Mouse (Mus musculus): Measurements from ENCODE around the gene Nsdhl.
A peak's percentile ranks its signal among the peaks of the same experiment; 100 is the strongest.

Gene Nsdhl

DNA sequence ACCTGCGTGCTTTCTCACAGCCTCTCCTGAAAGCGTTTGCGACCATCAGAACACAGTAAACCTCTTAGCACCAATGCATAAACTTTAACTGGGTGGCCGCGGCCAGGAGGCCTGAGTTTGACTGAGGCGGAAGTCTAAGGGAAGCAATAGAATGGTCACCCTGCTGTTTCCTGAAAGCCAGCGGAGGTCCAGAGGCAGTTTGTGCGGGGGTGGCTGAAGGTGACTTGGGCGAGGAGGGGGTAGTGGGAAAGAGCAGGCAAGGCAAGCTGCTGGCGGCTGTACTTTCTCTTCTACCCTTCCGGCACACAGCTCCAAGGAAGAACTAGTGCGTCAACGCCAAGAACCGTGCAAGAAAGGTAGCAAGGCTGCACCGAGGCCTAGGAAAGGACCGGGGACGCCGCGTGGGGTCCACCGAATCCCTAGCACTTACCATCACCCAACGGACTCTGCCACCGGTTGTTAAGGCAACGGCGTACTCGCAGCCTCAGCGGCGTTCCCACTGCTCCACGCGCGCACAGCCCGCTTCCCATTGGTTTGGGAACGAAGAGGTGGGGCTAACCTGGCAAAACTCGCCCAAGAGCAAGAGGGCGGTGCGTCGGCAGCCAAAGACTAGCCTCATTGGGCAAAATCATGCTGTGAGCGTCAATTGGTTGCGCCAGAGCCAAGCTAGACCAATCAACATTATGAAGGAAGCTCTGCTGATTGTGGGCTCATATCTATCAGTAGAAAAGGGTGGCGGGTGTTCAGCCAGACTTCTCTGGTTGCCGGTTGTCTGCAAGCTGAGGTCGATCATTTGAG, at the start of gene Nsdhl, which contains the start of gene Cetn2:
Gene Nsdhl, plus strand, starts transcription at position 674 of the 798 bp plus-strand sequence.
Gene Cetn2, minus strand, starts transcription at position 528 of the 798 bp plus-strand sequence.
- DNase-seq: peak; percentile 91 to 92

DNA sequence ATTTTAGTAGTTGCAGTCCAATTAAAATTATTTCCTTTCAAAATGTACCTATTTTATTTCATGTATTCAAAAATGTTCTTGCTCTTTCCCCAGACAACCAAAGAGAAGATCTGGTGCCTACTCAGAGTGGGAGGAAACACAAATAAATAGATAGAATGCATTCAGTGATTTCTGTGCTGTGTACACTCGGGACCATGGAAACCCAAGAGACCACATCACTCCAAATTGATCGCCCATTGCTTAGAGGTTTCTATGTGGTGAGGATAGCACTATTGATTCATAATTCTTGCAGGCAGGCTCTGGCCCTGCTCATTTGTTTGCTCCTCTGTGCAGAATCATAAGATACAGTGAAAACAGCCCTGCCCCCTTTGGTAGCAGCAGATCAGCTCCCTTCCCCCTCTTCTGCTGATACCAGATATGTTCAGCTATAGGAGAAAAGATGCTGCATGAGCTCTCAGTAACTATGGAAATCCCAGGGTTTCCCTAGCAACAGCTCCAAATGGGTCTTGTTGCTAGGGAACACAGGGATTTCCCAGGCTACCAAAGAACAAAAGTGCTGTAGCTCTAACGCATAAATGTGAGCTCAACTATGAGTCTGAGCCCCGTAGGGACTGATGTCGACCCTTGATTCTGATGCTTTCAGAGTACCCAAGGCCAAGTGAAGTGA, 22.8 kb upstream of the Nsdhl start:
- no peak for DNase-seq

DNA sequence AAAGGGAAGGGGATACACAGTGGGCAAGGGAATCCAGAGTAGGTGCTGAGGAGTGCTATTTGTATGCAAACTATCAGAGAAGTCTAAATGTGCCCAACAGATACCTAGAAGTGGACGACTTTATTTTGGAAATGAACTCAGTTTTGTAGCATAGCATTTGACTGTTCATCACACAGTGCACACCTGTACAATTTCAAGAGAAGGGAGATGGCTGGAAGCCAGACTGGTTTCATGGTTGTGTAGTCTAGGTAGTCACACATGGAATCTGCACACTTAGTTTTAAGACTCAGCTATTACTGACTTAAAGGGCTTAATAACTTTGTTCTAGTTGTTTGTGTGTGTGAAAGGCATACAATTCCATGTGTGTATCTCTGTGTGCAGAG, 22.3 kb upstream of the Nsdhl start:
- no peak for DNase-seq

DNA sequence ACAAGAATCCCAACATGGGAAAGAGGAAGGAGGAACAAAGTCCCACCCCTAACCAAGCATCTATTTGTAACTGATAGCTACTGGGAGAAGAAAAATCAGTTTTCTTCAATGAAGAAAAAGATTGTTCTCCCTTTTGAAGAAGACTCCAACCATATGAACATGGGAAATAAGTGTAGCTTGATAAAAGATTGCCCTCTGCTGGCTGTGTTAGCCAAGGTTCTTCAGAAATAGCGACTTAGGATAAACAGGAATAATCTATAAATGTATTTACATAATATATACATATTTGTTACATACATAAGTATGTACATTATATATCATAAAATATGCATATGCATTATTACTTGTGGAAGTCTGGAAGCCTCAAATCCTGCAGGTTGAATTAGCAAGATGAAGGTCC, 15.8 kb upstream of the Nsdhl start:
- DNase-seq: no peak

DNA sequence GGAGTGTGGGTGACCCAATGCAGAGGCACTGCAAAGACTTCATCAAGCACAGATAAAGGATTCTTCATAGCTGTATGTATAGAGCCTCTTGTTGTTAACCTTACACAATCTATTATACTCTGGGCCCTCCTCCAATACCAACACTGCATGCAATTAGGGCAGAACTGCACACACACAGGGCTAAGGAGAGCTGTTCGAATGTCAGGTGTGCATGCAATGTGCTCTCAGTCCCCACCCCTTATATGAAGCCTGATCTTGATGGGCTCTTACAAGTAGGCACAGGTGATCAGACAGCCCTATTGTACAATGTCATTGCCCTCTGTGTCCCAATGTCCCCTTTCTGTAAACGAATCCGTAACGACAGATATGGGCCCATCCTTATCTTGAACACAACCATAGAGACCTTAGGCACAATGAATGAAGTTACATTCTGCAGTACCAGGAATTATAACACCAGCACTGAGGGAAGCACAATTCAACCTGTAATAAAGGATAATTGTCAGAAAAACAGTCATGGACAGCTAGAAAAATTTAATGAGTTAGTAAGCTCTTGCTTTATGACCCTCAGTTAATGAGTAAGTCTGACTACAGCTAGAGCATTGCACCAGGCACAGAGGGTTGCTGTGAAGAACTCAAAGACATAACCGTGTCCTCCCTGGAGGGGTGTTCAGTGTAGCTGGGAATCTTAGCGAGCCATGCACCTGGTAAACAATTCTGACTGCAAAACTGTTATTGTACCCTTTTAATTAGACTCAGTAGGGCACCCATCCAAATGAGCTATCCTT, 10.5 kb upstream of the Nsdhl start:
- DNase-seq: no peak

DNA sequence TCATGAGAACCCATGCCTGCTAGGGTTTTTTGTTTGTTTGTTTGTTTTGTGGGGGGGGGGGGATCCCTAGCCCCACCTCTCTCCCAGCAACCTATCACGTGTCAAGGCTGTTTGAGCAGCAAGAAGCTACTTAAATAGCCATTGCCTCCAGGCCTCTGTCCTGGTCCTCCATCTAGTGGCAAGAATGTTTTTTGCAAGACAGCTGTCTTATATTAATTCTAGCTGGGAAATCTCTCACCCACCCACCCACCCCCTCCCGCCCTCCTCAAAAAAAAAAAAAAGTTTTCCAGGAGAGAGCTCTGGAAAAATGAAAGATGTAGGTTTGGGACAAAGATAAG, 10.0 kb upstream of the Nsdhl start:
- DNase-seq: peak in 1 of 2 experiments; percentile 10

DNA sequence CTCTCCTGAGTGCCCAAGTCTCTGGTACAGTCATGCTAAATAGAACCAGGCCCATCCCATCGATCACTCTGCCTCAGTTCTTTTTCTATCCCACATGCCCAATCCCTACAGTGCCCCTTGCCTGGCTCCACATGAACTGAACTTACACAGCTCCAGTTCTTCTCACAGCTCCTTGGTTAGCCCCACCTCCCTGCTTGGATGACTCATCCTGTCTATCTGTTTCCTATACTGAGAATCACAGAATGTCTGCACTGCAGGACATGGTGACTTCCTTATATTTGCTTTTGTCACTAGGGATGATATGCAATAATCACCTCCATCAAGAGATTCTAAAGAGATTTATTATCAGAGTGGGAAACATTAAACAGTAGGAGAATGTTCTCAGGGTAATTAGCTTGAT, 6.7 kb upstream of the Nsdhl start:
- DNase-seq: no peak

DNA sequence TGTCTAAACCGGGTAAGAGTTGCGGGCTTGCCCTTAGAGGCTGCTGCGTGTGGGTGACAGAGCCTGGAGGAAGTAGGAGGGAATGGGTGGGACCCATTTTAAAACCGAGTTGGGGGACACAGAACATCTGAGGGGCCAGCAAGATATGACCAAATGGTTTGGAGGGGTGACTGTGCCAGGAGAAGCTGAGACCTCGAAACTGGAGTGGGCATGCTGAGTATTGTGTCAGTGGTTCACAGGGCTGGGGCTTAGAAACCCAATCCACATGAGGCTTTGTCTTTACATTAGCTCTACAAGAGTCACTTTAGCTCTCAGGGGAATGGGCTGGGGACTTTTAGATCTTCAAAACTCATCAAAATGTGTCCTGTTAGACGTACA, 314 bp downstream of the Nsdhl start:
- DNase-seq: no peak

DNA sequence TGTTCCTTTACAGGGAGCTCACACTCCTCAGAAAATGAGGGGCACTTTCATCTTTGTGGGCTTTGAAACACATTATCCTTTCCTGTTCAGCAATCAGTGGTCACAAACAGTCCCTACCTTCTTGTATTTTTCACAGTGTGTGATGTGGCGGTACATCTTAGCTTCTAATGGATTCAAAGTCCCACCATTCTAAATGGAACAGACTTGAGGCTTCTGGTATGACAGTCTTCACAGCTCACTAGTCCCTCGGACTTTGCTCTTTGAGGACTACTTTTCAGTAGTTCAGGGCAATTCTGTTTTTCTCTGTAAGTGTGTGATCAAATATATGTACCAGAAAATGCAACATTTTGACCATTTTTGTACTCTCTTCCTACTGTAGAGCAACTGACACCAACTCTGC, 3.0 kb downstream of the Nsdhl start:
- DNase-seq: no peak

DNA sequence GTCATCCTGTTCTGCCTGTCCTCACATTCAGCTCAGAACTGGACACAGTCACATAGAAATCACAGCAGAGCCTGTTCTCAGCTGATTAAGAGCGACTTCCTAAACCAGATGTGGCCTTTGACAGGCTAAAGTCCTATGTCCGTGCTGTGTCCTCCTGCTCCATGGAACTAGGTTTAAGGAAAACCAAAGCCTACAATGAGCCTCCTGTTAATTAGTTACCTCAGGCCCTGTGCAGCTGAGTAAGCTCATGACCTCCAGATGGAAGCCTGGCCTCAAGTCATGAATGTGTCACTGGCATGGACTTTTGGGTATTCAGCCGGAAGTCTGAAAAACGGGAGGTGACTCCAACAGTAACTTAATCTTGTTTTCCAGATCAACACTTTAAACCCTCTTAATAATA, 35.1 kb downstream of the Nsdhl start:
- DNase-seq: no peak

DNA sequence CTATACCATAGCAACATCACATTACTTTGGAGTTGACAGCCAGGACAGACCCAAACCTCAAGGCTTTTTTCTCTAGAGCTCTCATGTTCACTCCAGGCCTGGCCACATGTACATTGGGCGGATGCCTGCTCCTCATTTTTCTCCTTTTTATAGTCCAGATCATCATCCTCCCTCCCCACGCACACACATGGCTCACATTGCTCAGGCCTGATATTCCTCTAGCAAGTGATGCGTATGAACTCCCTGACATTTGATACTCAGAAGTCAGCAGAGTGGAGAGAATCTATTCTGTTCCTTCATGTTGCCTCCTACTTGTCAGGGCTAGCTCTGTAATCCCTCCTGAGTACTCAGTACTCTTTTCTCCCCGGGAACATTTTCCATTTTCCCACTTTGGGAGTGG, 38.1 kb downstream of the Nsdhl start:
- no peak for DNase-seq

DNA sequence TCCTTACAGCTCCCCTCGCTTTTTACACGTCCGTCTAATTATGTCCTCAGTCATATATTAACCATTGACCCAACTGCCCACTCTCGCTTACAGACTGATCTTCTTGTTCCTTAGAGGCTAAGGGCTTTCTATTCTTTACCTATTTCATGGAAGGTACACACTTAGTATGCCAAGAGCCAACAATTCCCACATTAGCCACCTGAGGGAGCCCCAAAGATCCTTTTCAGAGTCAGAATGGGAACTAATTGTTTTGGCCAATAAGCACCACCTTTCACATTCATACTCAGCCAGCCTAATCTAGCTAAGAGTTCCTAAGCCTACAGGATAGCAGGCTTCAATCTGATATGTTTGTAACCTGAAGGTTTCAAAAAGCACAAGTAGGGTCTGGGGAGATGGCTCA, 42.1 kb downstream of the Nsdhl start:
- peak; percentile 4 to 18 for DNase-seq

DNA sequence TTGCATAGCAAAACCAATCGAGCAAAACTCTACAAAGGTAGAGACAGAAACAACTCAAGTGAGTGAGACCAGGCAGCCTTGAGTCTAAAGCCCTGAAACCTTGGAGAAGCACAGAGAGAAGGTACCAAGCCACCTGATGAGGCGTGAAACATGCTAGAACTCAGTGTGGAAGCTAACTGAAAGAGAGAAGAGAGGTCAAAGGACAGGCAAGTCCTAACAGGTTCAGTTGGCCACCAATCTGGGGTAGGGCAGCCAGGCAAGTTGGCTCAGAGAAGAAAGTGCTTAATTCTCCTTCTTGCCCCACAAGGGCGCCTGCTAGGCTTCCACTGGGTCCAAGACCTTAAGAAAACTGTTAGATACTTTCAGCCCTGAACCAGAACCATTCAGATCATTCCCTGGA, 43.2 kb downstream of the Nsdhl start:
- no peak for DNase-seq

DNA sequence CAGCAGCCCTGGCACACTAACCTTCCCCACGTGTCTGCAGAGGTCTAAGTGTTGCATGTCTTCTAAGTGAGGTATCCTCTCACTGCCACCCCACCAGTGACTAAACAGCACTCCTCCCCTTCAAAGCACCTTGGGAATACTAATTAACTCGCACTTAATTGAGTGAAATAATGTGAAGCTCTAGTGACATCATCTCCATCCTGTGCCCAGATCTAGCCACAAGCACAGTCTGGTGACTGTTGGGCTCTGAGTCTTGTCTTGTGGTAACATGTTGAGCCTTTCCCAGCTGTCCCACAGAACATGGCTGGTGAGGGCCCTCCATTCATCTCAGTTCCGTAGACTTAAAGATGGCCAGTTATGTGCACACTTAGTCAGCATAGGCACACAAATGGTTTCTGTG, 44.4 kb downstream of the Nsdhl start:
- DNase-seq: no peak

DNA sequence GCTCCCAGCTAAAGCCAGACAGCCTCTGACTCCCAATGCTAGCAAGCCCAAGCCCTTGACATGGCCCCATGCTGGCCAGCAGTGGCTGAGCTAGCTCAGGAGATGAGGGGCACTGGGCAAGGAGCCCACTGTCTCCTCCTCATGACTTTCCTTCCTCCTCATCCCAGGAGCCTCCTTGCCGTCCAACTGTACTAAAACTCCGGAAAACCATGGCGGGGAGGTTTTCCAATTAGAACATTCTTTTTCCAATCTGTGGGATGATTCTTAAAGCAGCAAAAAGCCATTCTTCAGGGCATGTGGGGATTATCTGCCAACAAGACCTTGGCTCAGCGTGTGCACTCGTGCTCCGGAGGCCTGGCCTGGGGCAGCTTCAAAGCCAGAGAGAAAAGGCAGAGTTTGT, 64.5 kb downstream of the Nsdhl start:
- no peak for DNase-seq

DNA sequence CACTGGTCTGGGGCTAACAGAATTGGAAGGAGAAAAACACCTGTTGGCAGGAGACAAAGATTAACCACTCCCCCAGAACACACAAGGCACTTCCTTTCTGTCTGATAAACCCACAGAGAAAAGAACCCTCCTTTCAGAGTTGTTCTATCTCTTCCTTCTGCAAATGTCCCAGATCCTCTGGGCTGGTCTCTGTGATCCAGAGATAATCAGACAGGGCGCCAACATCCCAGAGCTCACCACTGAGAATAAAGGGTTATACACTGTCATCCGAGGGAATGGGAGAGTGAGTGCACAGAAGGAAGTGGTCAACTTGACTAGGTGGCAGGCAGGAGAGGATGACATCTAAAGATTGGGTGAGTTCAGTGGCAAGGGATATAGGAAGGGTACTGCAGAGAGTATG, 67.2 kb downstream of the Nsdhl start:
- DNase-seq: no peak

DNA sequence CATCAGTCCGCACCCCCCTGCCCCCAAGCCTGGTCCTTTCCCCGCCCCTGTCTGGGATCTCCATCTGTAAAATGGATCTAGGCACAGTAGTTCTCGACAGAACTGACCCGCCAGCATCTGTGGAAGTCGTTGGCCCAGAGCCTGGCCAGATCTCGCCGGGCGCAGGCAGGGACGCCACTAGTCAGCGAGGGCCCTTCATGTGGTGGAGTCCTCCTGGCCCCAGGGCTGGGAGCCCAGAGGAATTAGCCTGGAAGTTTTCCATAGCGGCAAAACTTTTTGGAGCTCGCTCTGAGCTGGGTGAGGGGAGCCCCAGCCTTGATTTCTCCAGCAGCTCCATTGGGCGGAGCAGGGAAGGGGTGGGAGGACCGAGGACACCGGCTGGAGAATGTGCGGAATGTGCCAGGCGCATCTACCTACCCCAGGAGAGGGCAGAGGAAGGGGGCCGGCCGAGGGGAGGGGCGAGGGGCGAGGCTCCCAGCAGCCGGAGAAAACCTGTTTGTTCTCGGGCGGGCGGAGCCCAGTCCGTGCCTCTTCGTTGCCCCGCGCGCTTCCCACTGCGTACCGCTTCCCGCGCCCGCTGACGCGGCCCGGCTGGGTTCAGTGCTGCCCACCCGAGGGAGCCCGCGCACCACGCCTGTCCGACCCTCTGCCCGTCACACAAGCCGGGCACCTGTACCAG, 68.6 kb downstream of the Nsdhl start, which contains the start of gene Zfp185:
Gene Zfp185, plus strand, starts transcription at position 499 of the 679 bp plus-strand sequence.
- DNase-seq: peak; percentile 71 to 72

DNA sequence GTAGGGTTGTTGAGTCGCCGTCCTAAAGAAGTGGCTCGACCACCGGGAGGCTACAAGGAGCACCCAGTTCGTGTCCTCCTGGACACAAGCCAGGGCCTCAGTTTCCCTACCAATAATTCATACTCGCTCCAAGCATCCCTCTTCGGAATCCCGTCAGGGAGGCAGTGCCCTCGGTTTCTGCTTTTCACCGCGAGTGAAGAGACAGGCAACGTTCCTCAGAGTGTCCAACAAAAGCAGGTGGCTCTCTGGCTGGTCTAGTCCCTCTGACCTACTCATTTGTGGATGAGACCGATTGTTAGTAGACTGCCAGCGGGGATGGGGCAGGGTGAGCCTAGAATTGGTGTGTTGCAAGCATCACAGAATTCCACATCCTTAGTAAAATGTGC, 69.2 kb downstream of the Nsdhl start:
- no peak for DNase-seq

DNA sequence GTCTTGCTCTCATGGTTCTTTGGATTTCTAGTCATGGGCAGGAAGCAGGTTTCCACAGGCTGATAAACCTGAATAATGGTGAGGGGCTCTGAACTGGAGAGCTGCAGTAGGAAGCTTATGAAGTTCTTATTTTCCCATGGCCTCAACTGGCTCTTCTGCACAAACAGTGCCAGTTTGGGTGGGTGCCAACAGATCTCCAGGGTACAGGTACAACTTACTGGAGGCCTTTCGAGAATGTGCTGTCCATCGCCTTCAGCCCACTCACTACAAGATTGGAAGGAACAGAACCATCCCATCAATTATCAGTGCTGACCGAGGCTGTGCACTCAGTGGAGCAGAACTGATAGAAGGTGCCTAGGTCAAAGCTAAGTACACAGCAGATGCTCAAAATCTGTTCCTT, 70.1 kb downstream of the Nsdhl start:
- DNase-seq: no peak

DNA sequence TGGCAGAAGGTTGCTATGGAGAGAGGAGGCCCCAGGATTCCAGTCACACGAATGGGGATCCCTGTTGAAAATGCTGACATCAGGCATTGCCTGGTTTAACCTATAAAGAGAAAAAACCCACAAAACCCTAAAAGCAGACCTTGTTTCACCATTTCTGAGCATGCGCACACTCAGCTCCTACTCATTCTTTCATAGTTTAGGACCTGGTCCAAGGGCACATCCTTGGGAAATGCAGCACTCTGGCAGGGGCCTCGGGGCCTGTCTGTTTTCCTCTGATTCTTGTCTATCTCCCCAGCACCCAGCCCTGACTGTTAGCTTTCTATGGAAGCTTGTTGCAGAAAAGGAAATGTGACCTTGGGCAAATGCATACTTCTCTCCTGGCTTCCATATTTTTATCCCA, 72.2 kb downstream of the Nsdhl start:
- DNase-seq: no peak

DNA sequence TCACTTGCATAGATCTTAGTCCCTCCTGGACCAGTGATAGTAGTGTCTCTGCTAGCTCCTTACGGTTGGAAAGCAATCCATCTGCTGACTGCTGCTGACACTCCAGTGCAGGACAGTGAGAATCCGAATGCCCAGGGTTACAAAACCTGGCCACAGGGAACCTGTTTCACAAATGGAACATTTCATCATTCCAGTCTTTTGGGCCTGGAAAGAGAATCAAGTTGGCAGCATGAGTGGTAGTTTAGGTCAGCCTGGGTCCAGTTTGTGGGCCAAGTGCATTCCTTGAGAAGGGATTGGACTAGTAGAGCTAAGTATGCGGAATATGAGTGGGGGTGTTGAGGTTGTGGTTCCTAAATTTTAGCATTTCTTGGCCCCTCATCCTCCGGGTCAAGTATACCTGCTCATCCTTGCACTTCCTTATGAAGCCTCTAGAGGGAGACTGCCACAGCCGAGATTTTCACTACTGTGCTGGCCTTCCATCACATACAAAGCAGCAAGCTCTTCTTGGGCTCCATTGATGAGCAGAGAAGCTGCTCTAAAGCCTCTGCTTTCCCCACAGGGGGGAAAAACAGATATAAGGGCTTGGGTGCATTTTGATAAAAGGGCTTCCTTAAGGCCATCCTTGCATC, 74.0 kb downstream of the Nsdhl start:
- DNase-seq: no peak

DNA sequence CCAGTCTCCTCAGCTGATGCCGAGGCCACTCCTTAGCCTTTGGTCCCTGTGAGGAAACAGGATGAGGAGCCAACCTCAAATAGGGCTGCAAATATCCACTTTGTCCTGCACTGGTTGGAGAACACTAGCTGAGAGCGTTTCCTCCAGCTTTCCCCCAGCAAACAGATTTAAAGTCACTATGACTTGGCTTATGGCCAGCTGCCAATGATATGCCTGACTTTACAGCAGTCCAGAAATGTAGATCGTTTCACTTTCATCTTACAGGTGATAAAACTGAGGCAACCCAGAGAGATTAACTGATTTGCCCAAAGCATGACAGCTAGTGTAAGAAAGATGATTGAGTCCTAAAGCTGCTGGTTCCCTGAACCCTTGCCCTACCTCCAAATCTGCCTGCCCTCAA, 77.2 kb downstream of the Nsdhl start:
- DNase-seq: no peak

DNA sequence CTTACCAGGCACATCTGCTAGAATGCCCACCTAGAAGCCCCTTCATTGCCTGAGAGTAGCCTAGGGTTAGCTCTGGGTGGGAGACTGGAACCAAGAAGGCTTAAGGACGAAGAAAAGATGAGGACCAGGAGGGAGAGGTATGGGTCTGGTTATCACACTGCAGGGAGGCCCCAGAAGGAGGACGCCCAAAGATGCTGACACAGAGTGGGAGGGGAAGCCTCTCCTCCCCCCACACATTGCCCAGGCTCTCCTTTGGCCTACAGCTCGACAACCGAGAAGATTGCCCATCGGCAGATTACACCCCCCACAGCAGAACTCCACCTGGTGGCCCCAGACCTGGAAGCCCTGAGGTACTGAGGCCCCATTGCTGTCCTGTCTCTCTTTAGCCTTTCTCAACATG, 84.8 kb downstream of the Nsdhl start:
- DNase-seq: no peak
